Mouse (Mus musculus) neutrophil, adult 65 days (primary cell): Measurements from ENCODE around the gene Serpinf1. TPM values are rescaled to one million over a fixed set of nuclear protein-coding genes. Genes with fewer than 3 reads are reported as not detected.

Experiments used
- total RNA-seq: library from RNA; stranded (reverse); gene quantifications from 2 replicates; pipeline ENCODE4 v1.2.4, GENCODE M21; 2023

Serpinf1 gene
- total RNA-seq = 12.8 and 20.2 TPM in 2 replicates

DNA sequence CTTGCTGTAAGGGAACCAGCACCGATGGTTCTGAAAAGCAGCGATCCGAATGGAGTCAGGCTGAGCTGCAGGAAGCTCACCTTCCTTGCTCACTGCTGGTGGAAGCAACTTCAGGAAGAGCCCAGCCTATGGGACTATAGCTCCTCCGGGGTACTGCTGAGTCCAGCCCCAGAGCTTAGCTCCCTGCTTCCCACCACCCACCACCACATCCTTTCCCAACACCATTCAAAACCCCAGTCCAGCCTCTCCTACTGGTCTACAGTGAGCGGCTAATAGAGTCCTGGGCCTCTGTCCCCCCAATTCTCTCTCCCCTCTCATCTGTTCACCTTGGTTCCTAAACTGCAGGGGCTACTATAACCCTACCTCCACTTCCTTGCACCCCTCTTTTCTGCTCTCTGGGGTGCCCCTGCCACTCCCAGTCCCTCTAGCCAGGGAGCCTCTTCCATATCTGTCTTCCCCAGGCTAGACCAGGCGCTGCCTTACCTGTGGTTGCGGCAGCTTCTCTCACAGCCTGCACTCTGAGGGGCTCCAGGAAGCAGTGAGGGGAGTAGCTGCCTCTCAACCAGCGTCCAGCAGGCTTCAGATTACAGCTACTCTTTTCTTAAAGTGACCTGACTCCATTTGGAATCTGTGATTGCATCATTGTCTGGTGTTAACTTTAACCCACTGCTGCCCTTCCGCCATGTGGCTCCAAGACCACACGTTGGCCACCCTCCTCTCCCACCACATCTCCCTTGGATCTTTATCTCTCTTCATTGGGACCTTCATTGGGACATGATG lies at the start of gene Serpinf1:
Gene Serpinf1 (minus strand): TSS at position 689 of the 780 bp plus-strand sequence.

DNA sequence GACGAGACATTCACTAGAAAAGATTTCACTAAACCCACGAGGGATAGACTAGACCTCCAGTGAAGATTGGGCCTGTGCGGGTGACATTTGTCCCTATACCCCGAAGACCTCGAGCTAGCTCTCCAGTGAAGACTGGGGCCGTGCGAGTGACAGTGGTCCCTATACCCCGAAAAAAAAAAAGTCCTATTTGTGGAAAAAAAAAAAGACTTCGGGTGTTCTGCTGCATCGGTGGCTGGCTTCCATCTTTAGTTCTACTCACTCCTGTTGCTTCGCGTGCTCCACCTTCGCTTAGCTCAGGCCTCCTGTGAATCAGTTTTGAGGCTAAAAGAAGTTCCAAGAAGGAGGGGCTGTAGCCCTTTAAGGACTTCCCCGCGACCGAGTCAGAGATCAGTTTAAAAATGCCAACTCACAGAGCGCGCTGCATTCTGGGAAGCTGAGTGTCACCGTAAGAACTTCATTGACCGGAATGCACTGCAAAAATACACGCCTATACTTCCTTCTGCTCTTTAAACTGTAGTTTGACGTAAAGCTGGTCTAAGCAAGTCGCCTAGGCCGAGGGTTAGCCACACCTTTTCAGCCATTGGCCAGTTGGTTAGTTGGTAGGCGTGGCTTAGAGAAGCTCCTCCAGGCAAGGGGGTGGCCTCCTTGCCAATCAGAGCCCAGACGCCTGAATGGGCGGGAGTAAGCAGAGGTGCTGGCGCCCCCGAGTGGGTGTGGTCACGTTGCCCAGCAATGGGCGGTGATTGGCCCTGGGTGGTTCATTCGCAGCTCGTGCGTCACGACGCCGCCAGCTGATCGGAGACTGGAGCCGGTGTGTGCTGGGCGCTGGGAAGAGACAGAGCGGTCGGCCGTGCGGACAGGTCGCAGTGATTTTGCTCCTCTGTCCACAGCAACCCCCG lies 38.6 kb upstream of the Serpinf1 start, which contains the start of gene Tlcd2:
Gene Tlcd2 (plus strand): TSS at position 872 of the 899 bp plus-strand sequence.

GRCm38 (mm10) chr11:75453991-75454930 lies 31.8 kb upstream of the Serpinf1 start, which contains the start of gene Wdr81:
Wdr81 (minus strand) TSS chr11:75454717.

GRCm38 (mm10) chr11:75439363-75439762 lies 16.9 kb upstream of the Serpinf1 start, which contains the start of gene Serpinf2:
Serpinf2 (minus strand) TSS chr11:75439591.

Other genes starting within 250 kb of the Serpinf1 start
- gene Ovca2, start 243.9 kb downstream of the Serpinf1 start, total RNA-seq = 3.4 and 5.3 TPM in 2 replicates
- gene Dph1, start 231.5 kb downstream of the Serpinf1 start, total RNA-seq = 2.2 and 2.7 TPM in 2 replicates
- gene Rtn4rl1, start 228.9 kb downstream of the Serpinf1 start, total RNA-seq = 0.16 TPM in 1 of 2 replicates, not detected in the other
- gene Rpa1, start 74.4 kb downstream of the Serpinf1 start, total RNA-seq = 46.0 and 60.1 TPM in 2 replicates
- 2.2 and 2.4 TPM in 2 replicates for gene Smyd4, start 74.3 kb downstream of the Serpinf1 start, total RNA-seq
- 0.28 TPM in 1 of 2 replicates, not detected in the other for gene Serpinf2, start 16.9 kb upstream of the Serpinf1 start, total RNA-seq
- gene Wdr81, start 32.0 kb upstream of the Serpinf1 start, total RNA-seq = 27.5 and 41.1 TPM in 2 replicates
- gene Tlcd2, start 39.0 kb upstream of the Serpinf1 start, total RNA-seq = 5.6 and 7.5 TPM in 2 replicates
- gene Prpf8, start 64.1 kb upstream of the Serpinf1 start, total RNA-seq = 101 and 113 TPM in 2 replicates
- 0.84 and 0.85 TPM in 2 replicates for gene Rilp, start 87.4 kb upstream of the Serpinf1 start, total RNA-seq
- 0.79 and 1.1 TPM in 2 replicates for gene Scarf1, start 90.8 kb upstream of the Serpinf1 start, total RNA-seq
- gene Slc43a2, start 109.0 kb upstream of the Serpinf1 start, total RNA-seq = 48.8 and 80.5 TPM in 2 replicates
- 231 and 247 TPM in 2 replicates for gene Pitpna, start 165.4 kb upstream of the Serpinf1 start, total RNA-seq
- gene Inpp5k, start 208.3 kb upstream of the Serpinf1 start, total RNA-seq = 101 and 111 TPM in 2 replicates
- gene Myo1c, start 227.8 kb upstream of the Serpinf1 start, total RNA-seq = 50.0 and 62.0 TPM in 2 replicates